Mouse (Mus musculus) ZHBTc4 (cell line): ENCODE results near the gene Cbfa2t2.
A peak's percentile ranks its signal among the peaks of the same experiment; 100 is the strongest.

ENCODE experiments used
- DNase-seq: peaks from one replicate; pipeline ENCODE4 v3.0.0-alpha.2; 2011; ENCODE audit warnings: low read depth, low spot score

Gene Cbfa2t2

GRCm38 (mm10) chr2:154425522-154425921, 10.8 kb upstream of the Cbfa2t2 start:
- peak; percentile 73 for DNase-seq

GRCm38 (mm10) chr2:154426188-154426904, 9.9 kb upstream of the Cbfa2t2 start:
- DNase-seq = peak; percentile 99

DNA sequence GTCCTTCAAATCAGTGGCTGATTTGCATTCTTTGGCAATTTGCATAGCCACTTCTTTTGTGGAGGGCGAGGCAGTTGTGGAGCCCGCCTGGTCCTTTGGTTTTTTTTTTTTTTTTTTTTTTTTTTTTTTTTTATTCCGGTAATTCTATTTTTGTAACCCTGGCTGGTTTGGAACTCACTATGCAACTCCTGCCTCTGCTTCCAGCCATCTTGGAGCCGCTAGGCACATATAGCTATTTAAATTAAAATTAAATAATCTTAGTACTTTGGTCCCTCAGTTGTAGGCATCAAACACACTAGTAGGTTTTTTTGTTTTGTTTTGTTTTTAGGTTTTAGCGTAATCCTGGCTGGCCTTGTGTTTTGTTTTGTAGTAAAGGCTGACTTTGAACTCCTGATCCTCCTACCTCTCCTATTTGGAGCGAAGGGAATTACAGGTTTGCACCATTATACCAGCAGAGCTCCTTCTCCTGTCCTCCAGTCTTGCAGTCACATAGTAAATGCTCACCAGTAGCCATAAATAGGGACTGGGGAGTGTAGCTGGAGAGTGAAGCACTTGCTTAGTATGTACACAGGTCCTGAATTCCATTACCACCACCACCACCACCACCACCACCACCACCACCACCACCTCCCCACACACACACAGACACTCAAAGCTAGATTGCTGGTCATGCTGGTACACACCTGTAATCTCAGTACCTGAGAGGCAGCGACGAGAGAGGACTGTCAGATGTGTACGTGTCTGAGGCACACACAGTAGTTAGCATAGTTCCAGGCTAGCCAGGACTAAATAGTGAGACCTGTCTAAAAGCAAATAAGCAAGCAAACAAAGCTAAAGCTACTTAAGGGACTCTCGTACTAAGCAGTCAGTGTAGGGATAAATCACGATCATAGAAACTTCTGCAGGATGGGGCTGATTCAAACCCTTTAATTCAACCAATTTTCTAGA, 9.1 kb upstream of the Cbfa2t2 start:
- DNase-seq = peak; percentile 58

DNA sequence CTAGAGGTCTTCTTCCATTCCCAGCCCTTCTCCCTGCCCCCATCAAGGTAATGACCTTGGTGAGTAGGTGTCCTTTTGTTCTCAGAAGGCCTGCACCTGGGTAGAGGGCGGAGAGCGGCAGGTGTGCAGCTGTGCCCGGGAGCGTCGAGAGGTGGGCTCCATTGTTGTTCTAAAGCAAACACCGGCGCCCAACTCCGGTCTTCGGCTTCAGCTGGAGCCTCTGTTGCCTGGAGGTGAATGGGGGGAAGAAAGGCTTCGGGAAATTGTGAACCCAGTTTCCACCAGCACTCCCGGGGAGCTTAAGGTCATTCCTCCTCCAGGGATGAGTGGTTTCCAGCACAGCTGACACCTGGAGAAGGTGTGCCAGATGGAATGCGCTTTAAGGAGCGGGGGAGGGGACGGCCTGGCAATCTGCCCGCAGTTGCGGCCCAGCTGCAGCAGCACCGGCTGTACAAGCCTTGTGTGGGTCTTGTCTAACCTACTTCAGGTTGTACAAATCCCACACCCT, 8.4 kb upstream of the Cbfa2t2 start:
- DNase-seq = peak; percentile 96

DNA sequence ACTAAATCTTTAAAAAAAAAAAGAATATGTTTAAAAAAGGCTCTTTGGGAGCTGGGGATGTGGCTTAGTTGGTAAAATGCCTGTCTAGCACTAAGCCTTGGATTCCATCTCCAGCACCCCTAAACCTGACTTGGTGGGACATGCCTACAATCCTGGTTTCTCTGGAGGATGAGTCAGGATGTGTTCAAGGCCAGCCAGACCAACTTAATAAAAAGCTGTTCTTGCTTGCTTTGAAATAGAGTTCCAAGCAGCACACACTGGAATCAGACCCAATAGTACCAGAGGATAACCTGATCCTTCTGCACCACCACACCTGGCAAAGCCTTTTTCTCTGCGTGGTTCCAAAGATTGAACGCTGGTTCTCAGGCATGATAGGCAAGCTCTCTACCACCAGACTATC, 5.7 kb upstream of the Cbfa2t2 start:
- no peak for DNase-seq

GRCm38 (mm10) chr2:154432696-154433095, 3.6 kb upstream of the Cbfa2t2 start:
- DNase-seq = no peak

DNA sequence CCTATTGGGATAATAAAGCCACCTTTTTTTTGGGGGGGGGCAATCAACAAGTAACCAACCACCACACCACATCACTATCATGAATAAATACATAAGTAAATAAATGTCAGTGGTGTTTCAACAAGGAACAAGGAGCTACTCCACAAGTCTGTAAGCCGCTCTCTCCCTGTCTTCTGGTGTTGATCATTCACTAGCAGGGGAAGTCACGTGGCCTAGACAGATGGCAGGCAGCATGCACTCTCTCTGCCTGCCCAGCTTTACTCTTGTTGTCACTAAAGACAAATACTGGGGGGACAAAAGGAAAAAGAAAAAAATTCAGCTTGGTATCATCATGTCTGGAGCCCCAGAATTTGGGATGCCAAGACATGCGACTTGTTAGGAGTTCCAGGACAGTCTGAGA, 2.9 kb upstream of the Cbfa2t2 start:
- DNase-seq = no peak

DNA sequence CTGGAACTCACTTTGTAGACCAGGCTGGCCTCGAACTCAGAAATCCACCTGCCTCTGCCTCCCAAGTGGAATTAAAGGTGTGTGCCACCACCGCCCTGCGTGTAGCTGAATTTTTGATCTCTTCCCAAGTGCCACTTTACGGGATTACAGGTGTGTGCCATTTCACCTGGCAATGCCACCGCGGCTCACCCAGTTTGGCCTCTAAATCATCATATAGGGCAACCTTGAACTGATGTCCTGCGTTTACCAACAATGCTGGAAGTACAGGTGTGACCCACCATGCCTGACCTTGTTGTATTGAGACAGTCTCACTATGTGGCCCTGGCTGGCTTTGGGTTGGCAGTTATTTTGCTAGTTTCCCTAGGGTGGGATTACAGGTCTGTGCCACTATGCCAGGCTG, 1.6 kb upstream of the Cbfa2t2 start:
- DNase-seq = no peak

DNA sequence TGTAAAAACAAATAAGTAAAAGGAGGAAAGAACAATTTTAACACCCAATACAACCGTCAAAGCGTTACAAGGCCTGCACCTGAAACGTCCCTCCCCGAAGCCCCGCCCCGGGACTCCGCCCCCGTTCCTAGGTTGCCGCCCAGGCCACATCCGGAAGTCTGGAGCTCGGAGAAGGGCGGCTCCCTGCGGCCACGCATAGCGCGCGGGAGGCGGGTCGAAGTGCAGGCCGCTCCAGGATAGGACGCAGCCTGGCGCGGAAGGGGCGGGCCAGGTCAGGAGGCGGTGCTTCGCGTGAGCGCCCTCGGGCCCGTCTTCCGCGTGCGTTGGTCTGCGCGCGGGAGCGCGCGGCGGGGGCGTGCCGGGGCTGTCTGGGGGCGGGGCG, 214 bp upstream of the Cbfa2t2 start:
- peak; percentile 99 for DNase-seq

DNA sequence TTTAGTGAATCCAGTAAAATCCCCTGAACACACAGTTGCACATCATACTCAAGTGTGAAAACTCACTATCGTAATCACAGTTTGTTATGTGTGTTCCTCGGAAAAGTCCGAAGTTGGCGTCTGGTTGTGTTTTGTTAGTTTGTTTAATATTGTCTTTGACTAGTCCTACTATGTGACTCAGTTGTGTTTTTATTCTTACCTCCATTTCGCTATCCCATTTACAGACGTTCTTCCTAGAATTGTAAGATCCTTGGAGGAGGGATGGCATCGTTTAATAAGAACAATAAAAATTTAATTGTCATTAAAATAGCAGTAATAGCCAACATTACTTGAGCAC, 878 bp downstream of the Cbfa2t2 start:
- no peak for DNase-seq

- DNase-seq = no peak
Observed at GRCm38 (mm10) chr2:154440453-154440852, 4.2 kb downstream of the Cbfa2t2 start.

- DNase-seq = peak; percentile 55
Observed at GRCm38 (mm10) chr2:154447821-154448220, 11.5 kb downstream of the Cbfa2t2 start.

DNA sequence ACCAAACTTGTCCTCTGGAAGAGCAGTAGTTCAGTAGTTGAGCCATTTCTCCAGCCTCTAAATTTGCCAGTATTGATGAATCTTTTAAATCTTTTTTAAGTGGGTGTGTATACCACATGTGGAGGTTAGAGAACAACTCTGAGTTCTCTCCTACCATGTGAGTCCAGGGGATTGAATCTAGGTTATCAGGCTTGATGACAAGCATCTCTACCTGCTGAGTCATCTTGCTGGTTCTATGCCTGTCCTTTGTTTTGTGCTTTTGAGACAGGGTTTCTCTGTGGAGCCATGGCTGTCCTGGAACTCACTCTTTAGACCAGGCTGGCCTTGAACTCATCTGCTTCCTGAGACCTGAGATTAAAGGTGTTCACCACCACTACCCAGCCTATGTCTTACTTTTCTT, 12.4 kb downstream of the Cbfa2t2 start:
- DNase-seq = no peak

DNA sequence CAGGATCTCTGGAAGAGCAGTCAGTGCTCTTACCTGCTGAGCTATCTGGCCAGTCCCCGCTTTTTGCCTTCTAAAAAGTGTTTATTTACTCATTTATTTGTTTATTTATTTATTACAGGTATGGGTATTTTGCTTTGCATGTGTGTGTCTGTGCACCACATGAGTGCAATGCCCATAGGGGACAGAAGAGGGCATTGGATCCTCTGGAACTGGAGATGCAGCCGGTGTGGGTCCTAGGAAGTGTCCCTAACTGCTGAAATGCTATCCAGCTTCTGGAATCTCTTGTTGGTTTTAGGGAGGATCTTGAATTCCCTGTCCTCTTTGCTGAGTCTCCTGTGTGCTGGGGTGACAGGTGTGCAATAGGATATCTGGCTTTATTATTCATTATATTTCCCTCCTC, 16.7 kb downstream of the Cbfa2t2 start:
- DNase-seq = peak; percentile 61

DNA sequence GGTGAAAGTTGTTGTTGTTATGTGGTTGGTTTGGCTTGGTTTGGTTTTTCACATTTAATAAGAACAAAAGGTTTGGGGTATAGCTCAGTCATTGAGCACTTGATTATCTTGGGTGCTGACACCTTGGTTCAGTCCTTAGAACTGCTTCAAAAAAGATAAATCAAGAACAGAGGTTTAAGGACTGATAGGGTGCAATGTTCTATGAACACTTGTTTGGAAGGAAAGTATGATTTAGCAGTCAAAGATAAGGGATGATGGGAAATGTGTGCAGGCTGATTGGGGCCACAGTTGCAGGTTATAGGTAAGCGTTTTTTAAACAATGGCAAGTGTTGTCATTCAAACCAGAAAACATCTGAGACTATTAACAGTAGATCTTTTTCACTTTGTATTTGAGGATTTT, 17.8 kb downstream of the Cbfa2t2 start:
- no peak for DNase-seq

- DNase-seq = no peak
Observed at GRCm38 (mm10) chr2:154454605-154455004, 18.3 kb downstream of the Cbfa2t2 start.

DNA sequence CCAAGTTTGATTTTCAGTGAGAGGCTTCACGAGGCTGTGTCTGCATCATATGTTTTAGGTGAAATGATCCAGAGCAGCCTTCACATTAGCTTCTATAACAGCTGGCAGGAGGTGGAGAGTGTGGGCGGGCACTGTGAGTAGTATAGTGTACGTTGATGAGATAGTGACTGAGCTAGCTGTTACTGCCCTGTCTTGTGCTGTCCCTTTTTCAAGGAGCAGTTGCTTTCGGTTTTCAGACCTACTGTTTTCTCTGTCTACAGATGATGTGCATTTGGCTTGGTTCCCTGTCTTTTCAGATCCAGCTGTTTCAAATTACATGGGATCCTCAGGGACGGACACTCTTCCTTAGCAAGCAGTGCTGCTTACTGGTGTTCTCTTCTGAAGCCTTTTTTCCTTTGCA, 19.5 kb downstream of the Cbfa2t2 start:
- no peak for DNase-seq

DNA sequence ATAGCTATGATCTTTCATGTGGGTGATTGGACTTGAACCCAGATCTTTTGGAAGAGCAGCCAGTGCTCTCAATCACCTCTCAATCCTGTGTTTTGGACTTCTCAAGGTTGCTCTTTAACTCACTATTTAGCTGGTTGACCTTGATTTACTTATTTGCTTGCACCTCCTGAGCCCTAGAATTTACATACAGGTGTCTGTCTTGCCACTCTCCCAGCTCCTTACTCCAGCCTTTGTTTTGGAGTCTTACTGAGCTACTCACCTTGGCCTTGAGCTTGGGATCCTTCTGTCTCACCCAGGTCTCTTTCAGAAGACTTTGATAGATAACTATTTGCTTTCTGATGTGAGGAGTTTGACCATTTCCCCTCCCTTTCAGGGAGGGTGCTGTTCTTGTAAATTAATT, 20.3 kb downstream of the Cbfa2t2 start:
- peak; percentile 30 for DNase-seq

- no peak for DNase-seq
Observed at GRCm38 (mm10) chr2:154459262-154459661, 23.0 kb downstream of the Cbfa2t2 start.

GRCm38 (mm10) chr2:154459851-154460250, 23.6 kb downstream of the Cbfa2t2 start:
- no peak for DNase-seq

DNA sequence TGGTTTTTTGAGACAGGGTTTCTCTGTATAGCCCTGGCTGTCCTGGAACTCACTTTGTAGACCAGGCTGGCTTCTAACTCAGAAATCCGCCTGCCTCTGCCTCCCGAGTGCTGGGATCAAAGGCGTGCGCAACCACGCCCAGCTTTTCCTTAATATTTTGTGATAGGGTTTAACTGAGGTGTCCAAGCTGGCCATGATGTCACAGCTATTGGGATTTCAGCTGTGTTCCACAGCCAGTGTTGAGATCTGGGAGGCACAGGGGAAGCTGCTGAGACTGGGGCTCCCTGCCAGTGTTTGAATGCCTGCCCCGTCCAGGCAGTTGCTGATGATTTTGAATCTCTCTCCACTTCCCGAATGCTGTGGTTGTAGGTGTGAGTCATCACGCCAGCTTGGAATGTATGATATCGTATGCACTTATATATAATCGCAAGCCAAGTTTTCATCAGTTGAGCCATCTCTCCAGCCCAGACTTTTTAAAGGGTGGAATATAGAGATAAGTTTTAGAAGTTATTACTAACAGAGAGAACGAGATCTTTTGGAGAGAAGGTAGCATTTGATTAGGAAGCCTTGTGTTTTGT, 27.4 kb downstream of the Cbfa2t2 start:
- no peak for DNase-seq

- peak; percentile 81 for DNase-seq
Observed at GRCm38 (mm10) chr2:154465914-154466335, 29.6 kb downstream of the Cbfa2t2 start.
